Mouse (Mus musculus) neural tube, embryonic 15.5 days (tissue): Measurements from ENCODE around the gene Fa2h. TPM values are rescaled to one million over a fixed set of nuclear protein-coding genes. Genes with fewer than 3 reads are reported as not detected.
A peak's percentile ranks its signal among the peaks of the same experiment; 100 is the strongest.

ENCODE experiments used
- ATAC-seq: fragments of 200-750 bp; cut with Nextera tagmentation; 2 replicates; pipeline ENCODE4 v1.8.0; 2017; ENCODE audit warnings: mild to moderate bottlenecking, moderate TSS enrichment, moderate library complexity; ENCODE audit not compliant: low FRiP score
- H3K27ac ChIP-seq: fragments of 300-500 bp; sonication (generic); replicated peaks from 2 replicates; pipeline ENCODE4 v1.5.1; 2015; ENCODE audit warnings: mild to moderate bottlenecking, inconsistent platforms
- H3K27me3 ChIP-seq: fragments of 300-500 bp; sonication (generic); replicated peaks from 2 replicates; pipeline ENCODE4 v1.6.1; 2015; ENCODE audit warnings: inconsistent platforms
- H3K36me3 ChIP-seq: fragments of 300-500 bp; sonication (generic); 2 replicates; pipeline ENCODE4 v1.6.1; 2015; ENCODE audit warnings: inconsistent platforms
- H3K4me1 ChIP-seq: fragments of 300-500 bp; sonication (generic); 2 replicates; pipeline ENCODE4 v1.6.1; 2015; ENCODE audit warnings: inconsistent platforms
- H3K4me2 ChIP-seq: fragments of 300-500 bp; sonication (generic); 2 replicates; pipeline ENCODE4 v1.6.1; 2015; ENCODE audit warnings: inconsistent platforms, mild to moderate bottlenecking, moderate library complexity
- H3K4me3 ChIP-seq: fragments of 300-500 bp; sonication (generic); replicated peaks from 2 replicates; pipeline ENCODE4 v1.5.1; 2015; ENCODE audit warnings: mild to moderate bottlenecking, inconsistent platforms
- H3K9ac ChIP-seq: fragments of 300-500 bp; sonication (generic); replicated peaks from 2 replicates; pipeline ENCODE4 v1.6.1; 2015; ENCODE audit warnings: mild to moderate bottlenecking, inconsistent platforms
- H3K9me3 ChIP-seq: fragments of 300-500 bp; sonication (generic); replicated peaks from 2 replicates; pipeline ENCODE4 v1.6.1; 2016; ENCODE audit warnings: inconsistent platforms
- WGBS: fragments of 180-500 bp; shearing (Covaris S2); methylation state at CpG from one replicate; pipeline ENCODE4 v1.1.7; 2015; ENCODE audit warnings: mixed read lengths; 5-methylcytosine and 5-hydroxymethylcytosine counted together
- polyA plus RNA-seq: library from polyadenylated mRNA; unstranded; fragments of >200 nt; fragmentation: Nextera tagmentation; extraction: Ambion mirVana; gene quantifications from 2 replicates; pipeline ENCODE4 v1.2.1, GENCODE M21; 2015

The Fa2h gene
- polyA plus RNA-seq: 0.69 and 0.86 TPM in 2 replicates

DNA sequence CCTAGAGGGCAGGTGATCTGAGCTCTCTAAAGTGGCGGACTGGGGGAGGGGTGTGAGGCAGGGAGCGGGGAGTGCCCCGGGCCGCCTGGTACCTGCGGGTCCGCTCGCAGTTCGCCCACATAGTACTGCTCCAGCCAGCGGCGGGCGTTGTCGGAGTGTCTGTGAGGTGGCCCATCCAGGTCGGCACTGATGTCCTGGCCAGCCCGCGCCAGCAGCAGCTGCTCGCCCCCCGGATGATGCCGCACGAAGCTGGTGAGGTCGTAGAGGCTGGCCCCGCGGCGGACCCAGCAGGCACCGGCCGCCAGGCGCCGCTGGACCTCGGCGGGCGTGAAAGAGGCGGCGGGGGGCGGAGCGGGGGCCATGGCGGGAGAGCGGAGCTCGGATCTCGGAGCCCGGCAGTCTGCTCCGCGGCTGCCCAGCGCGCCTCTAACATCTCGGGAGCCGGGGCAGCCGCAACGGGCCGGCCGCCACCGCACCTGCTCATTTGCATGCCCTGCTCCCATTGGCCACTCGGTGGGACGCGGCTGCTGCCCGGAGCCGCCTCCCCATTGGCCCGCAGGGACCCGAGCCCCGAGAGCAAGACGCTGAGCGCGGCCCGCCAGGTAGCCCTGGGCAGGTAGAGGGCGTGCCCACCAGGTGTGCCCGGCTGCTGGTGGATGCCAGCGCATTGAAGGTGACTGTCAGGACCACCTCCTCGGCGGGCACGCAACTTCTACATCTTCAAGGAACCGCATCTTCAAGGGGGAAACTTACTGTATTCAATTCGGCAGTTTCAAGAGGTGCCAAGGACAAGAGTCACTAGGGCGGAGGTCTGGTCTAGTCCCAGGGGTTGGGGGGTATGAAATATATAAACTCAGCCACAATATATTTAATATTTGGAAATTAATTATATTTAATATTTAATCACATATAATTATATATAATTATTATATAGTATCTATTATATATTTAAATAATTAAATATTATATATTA is at the start of gene Fa2h:
Gene Fa2h (minus strand): TSS at position 434 of the 973 bp plus-strand sequence.
- no peaks in the 10 kb centered on the region for H3K9me3 ChIP-seq
- no peak within 1 kb of the TSS for H3K27ac ChIP-seq
- H3K36me3 ChIP-seq: no peaks in the 10 kb centered on the region
- H3K4me3 ChIP-seq: peak within 1 kb of the TSS; percentile 63
- peak within 1 kb of the TSS; percentile 62 for H3K9ac ChIP-seq
- H3K27me3 ChIP-seq: peaks cover 56% of the 10 kb centered on the region
- H3K4me1 ChIP-seq: peaks cover 8% of the 10 kb centered on the region
- ATAC-seq: peak; percentile 90
- under 1% methylated on average over 59 of the region's 71 CpGs for WGBS
- H3K4me2 ChIP-seq: peak within 1 kb of the TSS; percentile 98

DNA sequence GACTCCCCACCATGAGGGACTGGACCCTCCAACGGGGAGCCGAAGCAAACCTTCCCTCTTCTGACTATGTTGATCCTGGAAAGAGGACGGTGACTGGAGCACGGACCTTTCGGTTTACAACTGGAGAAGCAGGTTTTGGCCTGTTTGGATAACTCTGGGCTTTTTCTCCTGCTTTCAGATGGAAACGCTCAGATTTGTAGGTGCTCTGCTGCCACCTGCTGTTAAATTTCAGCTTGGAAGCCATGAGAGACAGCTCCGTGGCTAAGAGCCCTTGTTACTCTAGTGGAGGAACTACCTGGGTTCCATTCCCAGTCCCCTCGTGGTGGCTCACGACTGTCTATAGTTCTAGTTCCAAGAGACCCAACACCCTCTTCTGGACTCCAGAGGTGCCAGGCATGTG is 45.6 kb upstream of the Fa2h start:
- 22% methylated on average over 9 of the region's 9 CpGs for WGBS
- H3K27me3 ChIP-seq: no peaks in the 10 kb centered on the region
- no peak overlapping the region for H3K4me2 ChIP-seq
- H3K9me3 ChIP-seq: no peaks in the 10 kb centered on the region
- H3K4me1 ChIP-seq: no peaks in the 10 kb centered on the region
- no peak overlapping the region for H3K27ac ChIP-seq
- no peaks in the 10 kb centered on the region for H3K36me3 ChIP-seq
- 0 out of 2 replicates have a peak, but pooled peaks have one; percentile 31 for ATAC-seq
- H3K4me3 ChIP-seq: no peak overlapping the region
- no peak overlapping the region for H3K9ac ChIP-seq

DNA sequence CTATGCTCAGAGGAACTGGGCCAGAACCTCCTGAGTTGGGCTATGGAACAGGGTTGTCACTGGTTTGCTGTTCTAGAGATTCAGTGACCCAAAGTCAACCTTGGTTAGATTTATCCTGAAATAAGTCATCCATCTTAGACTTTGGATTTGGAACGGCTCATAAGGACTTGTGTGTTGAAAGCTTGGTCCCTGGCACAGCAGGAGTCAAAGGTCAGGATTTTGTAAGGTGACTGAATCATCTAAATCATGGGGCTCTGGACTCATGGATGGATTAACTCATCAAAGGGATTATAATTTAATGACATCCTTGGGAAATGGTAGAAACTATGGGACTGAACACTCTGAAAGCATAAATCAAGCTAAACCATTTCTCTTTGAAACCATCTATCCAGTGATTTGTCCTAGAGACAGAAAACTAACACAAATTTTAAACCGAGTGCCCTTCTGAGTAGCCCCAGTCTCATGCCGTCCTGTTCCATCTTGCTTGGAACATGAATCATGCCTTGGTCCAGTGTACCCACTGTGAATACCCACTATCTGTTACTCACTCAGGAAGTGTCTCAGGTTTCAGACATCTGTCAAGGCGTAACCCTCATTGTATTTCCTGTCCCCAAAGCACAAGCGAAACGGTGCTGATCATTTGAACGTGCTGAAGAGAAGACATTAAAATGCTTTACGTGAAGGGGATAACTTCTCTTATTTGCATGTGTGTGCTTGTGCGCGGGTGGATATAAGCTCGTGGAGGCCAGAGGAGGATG is 41.6 kb upstream of the Fa2h start:
- Histone ChIP-seq H3K36me3 (no peaks in the 10 kb centered on the region), H3K4me2 (no peak overlapping the region), H3K9ac (no peak overlapping the region), H3K4me1 (no peaks in the 10 kb centered on the region), H3K27me3 (no peaks in the 10 kb centered on the region), H3K9me3 (no peaks in the 10 kb centered on the region), H3K27ac (no peak overlapping the region), H3K4me3 (no peak overlapping the region)
- WGBS: 61% methylated on average over 11 of the region's 11 CpGs
- no peak for ATAC-seq

DNA sequence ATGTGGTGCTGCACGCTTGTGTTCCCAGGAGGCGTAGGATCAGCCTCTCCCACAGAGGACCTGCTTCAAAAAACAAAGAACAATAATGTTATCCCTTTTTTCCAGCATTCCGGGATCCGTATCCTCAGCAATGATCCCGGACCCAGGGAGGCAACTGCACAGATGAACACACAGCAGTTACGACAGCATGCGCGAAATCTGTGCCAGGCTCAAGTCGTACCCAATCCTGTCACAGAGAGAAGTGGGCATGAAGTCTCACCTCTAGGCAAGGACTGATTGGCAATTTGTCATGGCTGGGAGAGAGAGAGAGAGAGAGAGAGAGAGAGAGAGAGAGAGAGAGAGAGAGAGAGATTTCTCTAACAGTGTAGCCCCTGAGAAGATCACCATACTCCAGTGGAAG is 31.0 kb upstream of the Fa2h start:
- Histone ChIP-seq H3K27ac (no peak overlapping the region), H3K4me3 (no peak overlapping the region), H3K4me2 (no peak overlapping the region), H3K36me3 (no peaks in the 10 kb centered on the region), H3K9me3 (no peaks in the 10 kb centered on the region), H3K27me3 (no peaks in the 10 kb centered on the region), H3K9ac (no peak overlapping the region), H3K4me1 (no peaks in the 10 kb centered on the region)
- ATAC-seq: no peak
- WGBS: 83% methylated on average over 9 of the region's 9 CpGs

DNA sequence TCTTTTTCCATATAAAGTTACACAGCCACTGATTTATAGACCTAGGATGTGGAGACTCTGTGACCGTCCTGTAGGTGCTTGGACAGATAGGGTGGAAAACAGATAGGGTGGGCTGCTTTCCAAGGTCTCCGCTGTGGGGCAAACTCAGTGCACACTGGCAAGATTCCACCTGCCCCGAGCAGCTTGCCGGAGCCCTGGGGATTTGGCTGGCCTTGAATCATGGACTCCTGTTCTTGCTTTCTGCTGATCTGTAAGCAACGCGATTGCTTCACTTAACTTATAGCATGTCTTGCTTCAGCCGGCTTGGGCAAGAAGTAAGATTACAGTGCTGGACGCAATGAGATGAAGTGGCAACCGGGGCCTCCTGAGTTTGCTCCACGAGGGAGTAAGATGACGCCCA is 30.6 kb upstream of the Fa2h start:
- Histone ChIP-seq H3K27me3 (no peaks in the 10 kb centered on the region), H3K4me3 (no peak overlapping the region), H3K27ac (no peak overlapping the region), H3K4me1 (no peaks in the 10 kb centered on the region), H3K9me3 (no peaks in the 10 kb centered on the region), H3K36me3 (no peaks in the 10 kb centered on the region), H3K9ac (no peak overlapping the region), H3K4me2 (no peak overlapping the region)
- 83% methylated on average over 11 of the region's 11 CpGs for WGBS
- ATAC-seq: no peak

DNA sequence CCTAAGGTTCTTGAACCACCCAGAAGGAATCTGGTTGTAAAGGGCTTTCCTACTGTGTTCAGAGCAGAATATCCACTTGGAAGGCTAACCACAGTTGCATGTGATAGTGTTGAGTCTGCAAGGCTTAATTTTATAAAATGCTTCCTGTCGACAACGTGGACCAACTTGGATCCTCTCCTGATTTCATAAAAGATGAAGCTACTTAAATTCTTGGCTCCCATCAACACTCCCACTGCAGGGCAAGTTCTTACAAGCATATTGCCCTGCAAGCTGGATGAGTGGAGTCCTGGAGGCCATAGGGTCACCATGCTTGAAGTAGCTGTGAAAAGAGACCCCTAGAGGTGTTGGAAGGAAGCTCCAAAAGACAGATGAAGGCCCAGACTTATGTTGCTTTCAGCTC is 29.0 kb upstream of the Fa2h start:
- WGBS: 87% methylated on average over 2 of the region's 2 CpGs
- H3K27me3 ChIP-seq: no peaks in the 10 kb centered on the region
- ATAC-seq: no peak

DNA sequence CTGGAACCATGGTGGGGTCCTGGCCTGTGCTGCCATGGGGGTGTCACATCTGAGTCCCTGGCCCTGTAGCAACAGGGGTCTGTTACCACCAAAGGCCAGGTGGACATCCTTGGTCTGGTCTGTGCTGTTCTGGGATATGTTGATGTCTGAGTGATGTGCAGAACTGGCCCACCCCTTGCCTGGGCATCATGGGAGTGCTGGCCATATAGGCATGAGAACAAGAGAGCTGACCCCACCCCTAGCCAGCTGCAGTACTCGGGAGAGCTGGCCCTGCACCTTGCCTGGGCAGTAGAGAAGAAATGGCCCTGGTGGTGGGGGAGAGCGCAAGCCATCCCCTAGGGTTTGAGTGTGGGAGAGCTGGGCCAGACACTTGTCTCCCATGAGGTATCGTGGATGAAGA is 25.5 kb upstream of the Fa2h start:
- Histone ChIP-seq H3K4me2 (no peak overlapping the region), H3K4me3 (no peak overlapping the region), H3K27me3 (no peaks in the 10 kb centered on the region), H3K9ac (no peak overlapping the region), H3K9me3 (no peaks in the 10 kb centered on the region), H3K27ac (no peak overlapping the region), H3K36me3 (no peaks in the 10 kb centered on the region), H3K4me1 (no peaks in the 10 kb centered on the region)
- WGBS: 78% methylated on average over 3 of the region's 3 CpGs
- no peak for ATAC-seq

More for the DNA sequence above, 29.0 kb upstream of the Fa2h start:
- H3K36me3 ChIP-seq: no peaks in the 10 kb centered on the region
- no peak overlapping the region for H3K9ac ChIP-seq
- no peak overlapping the region for H3K4me2 ChIP-seq
- no peak overlapping the region for H3K4me3 ChIP-seq
- H3K4me1 ChIP-seq: no peaks in the 10 kb centered on the region
- no peak overlapping the region for H3K27ac ChIP-seq
- H3K9me3 ChIP-seq: no peaks in the 10 kb centered on the region

DNA sequence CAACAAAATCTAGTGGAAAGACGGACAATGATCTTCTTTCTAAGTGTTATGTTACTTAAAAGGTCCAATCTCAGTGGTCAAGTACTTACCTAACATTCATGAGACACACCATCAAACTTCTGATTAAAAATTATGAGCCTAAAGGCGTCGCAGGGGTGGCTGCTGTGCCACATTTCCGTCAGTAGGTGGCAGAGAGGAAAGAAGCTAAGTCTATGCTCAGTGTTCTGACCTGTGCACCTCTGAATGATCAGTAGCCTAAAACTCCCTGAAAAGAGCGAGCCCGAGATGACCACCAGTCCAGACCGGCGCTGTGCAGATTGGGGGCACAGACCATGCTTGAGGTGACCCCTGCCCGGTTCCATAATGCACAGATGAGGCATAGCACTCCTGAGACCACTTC is 25.0 kb upstream of the Fa2h start:
- no peak for ATAC-seq
- no peak overlapping the region for H3K9ac ChIP-seq
- no peaks in the 10 kb centered on the region for H3K36me3 ChIP-seq
- no peak overlapping the region for H3K4me3 ChIP-seq
- 34% methylated on average over 9 of the region's 9 CpGs for WGBS
- H3K9me3 ChIP-seq: no peaks in the 10 kb centered on the region
- no peak overlapping the region for H3K27ac ChIP-seq
- no peaks in the 10 kb centered on the region for H3K4me1 ChIP-seq
- H3K27me3 ChIP-seq: no peaks in the 10 kb centered on the region
- H3K4me2 ChIP-seq: no peak overlapping the region

DNA sequence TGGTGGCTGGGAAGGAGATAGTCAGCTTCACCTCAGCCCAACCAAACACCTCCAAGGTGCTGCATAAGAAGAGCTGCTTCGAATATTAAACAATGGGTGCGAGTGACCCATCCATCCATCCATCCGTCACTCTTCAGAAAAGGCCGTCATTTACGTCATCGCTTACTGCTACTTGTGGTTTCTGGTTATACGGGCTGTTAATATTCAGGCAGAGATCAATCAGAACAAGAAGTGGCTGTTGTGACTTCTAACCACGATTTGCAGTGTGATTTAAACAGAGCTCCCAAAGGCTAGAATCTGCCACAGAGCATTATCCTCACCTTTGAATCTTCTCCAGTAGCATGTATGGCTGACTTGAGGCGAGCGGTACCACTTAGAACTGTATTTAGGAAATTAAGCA is 23.6 kb upstream of the Fa2h start:
- WGBS: 86% methylated on average over 10 of the region's 10 CpGs
- Histone ChIP-seq H3K4me1 (no peaks in the 10 kb centered on the region), H3K9me3 (no peaks in the 10 kb centered on the region), H3K36me3 (no peaks in the 10 kb centered on the region), H3K4me3 (no peak overlapping the region), H3K9ac (no peak overlapping the region), H3K4me2 (no peak overlapping the region), H3K27ac (no peak overlapping the region), H3K27me3 (no peaks in the 10 kb centered on the region)
- ATAC-seq: no peak

DNA sequence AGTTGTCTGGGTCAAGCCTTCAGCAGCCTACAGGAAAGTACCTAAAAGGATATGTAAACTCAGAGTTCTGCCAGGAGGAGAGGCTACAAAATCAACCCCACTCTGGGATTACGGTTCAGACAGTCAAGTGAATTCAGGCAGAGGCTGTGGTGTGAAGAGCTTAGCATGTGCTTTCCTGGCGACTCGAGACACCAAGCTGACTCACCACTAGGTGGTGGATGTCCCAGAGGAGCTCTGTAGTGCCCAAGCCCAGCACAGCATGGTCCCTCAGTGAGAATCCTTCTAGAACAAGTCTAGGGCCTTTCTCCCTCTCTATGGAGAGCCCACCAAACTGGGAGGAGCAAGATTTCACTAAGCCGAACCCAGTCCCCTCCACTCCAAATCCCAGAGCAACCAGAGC is 9.8 kb upstream of the Fa2h start:
- Histone ChIP-seq H3K27ac (no peak overlapping the region), H3K36me3 (no peaks in the 10 kb centered on the region), H3K27me3 (no peaks in the 10 kb centered on the region), H3K9ac (no peak overlapping the region), H3K4me3 (no peak overlapping the region), H3K4me2 (no peak overlapping the region), H3K4me1 (no peaks in the 10 kb centered on the region), H3K9me3 (no peaks in the 10 kb centered on the region)
- 58% methylated on average over 4 of the region's 4 CpGs for WGBS
- ATAC-seq: no peak

DNA sequence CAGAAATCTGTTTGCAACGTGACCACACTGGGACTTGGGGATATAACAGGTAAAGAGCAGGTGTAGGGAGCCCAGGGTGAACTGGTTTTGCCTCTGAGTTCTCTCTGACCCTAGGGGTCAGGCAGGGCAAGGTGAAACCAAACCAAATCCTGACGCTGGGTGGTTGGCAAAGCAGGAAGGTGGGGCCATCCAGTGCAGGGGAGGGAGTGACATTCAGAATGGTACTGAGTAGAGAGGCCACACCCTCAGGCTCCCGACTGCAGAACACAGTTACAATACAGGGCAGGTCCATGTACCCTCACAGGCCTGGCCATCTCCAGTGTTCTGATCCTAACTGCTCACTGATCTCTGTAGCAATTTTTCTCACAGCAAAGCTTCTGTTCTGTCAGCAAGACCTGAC is 2.4 kb downstream of the Fa2h start:
- Histone ChIP-seq H3K4me2 (no peak overlapping the region), H3K4me1 (peaks cover 8% of the 10 kb centered on the region), H3K4me3 (no peak overlapping the region), H3K27me3 (peaks cover 57% of the 10 kb centered on the region), H3K27ac (no peak overlapping the region), H3K36me3 (no peaks in the 10 kb centered on the region), H3K9ac (no peak overlapping the region), H3K9me3 (no peaks in the 10 kb centered on the region)
- WGBS: 36% methylated on average over 3 of the region's 3 CpGs
- ATAC-seq: no peak

DNA sequence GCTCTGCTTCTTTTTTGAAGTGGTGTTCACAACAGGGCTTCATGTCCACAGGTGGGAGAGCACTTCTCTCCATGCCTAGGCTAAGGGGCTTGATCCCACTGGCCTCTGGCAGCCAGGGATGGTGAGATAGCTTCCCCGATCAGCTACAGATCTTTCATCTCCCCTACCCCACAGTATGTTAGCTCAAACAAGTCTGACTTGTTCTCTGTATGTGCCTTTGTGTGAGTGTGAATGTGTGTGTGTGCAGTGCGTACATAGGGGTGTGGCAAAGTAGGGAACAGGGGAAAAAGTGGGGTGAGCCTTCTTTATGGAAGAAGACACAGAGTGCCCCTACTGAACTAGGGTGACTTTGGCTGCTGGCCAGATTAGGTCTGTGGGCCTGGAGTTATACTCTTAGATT is 2.8 kb downstream of the Fa2h start:
- H3K4me1 ChIP-seq: peaks cover 8% of the 10 kb centered on the region
- no peak overlapping the region for H3K4me2 ChIP-seq
- H3K27ac ChIP-seq: no peak overlapping the region
- peaks cover 52% of the 10 kb centered on the region for H3K27me3 ChIP-seq
- ATAC-seq: no peak
- no peak overlapping the region for H3K9ac ChIP-seq
- 80% methylated on average over 2 of the region's 2 CpGs for WGBS
- H3K9me3 ChIP-seq: no peaks in the 10 kb centered on the region
- no peaks in the 10 kb centered on the region for H3K36me3 ChIP-seq
- no peak overlapping the region for H3K4me3 ChIP-seq
